Mouse (Mus musculus) CH12.LX (cell line): ENCODE data around the gene Rab29.

Experiments
- CTCF ChIP-seq, 2 experiments: IDR thresholded peaks in 1 of 2; conservative IDR thresholded peaks in 1 of 2; 2 replicates each; pipeline ENCODE4 v1.5.1; 2011 to 2012; ENCODE audit warnings: low read depth in 2 of 2, low read length in 2 of 2, improper control_type of control experiment in 1 of 2, inconsistent platforms in 1 of 2, mild to moderate bottlenecking in 1 of 2, moderate library complexity in 1 of 2
- ELF1 ChIP-seq: IDR thresholded peaks from 2 replicates; pipeline ENCODE4 v1.6.1; 2014; ENCODE audit warnings: low read depth, mild to moderate bottlenecking, inconsistent platforms, low read length, improper control_type of control experiment
- MAZ ChIP-seq: IDR thresholded peaks from 2 replicates; pipeline ENCODE4 v1.6.1; 2012; ENCODE audit warnings: low read depth, mild to moderate bottlenecking, inconsistent platforms, low read length, improper control_type of control experiment, moderate library complexity
- POLR2A ChIP-seq: IDR thresholded peaks from 2 replicates; pipeline ENCODE4 v1.6.1; 2011; ENCODE audit warnings: low read depth, mild to moderate bottlenecking, improper control_type of control experiment, low read length
- POLR2AphosphoS2 ChIP-seq: IDR thresholded peaks from 2 replicates; pipeline ENCODE4 v1.6.1; 2011; ENCODE audit warnings: low read depth, low read length, improper control_type of control experiment
- RAD21 ChIP-seq: IDR thresholded peaks from 2 replicates; pipeline ENCODE4 v1.6.1; 2011; ENCODE audit warnings: low read depth, mild to moderate bottlenecking, low read length, improper control_type of control experiment, moderate library complexity
- TBP ChIP-seq: conservative IDR thresholded peaks from 2 replicates; pipeline ENCODE4 v1.6.1; 2011; ENCODE audit warnings: low read depth, low read length, improper control_type of control experiment
- USF1 ChIP-seq: IDR thresholded peaks from 2 replicates; pipeline ENCODE4 v1.6.1; 2014; ENCODE audit warnings: low read depth, mild to moderate bottlenecking, inconsistent platforms, low read length, improper control_type of control experiment
- ZKSCAN1 ChIP-seq: IDR thresholded peaks from 2 replicates; pipeline ENCODE4 v1.6.1; 2012; ENCODE audit warnings: low read depth, inconsistent platforms, low read length, improper control_type of control experiment, borderline replicate concordance
- ZMIZ1 ChIP-seq: IDR thresholded peaks from 2 replicates; pipeline ENCODE4 v1.6.1; 2012; ENCODE audit warnings: low read depth, mild to moderate bottlenecking, inconsistent platforms, low read length, improper control_type of control experiment

GRCm38 (mm10) chr1:131823563-131823962 is 43.5 kb upstream of the Rab29 start:
- no peak for TF ChIP-seq POLR2A
- TF ChIP-seq ZKSCAN1 = no peak
- TF ChIP-seq USF1 = no peak
- no peak for TF ChIP-seq CTCF (conservative IDR thresholded peaks at IDR 0.05 in 1 of 2, IDR thresholded peaks at IDR 0.05 in 1 of 2; ENCODE audit: low read depth in 2 of 2, low read length in 2 of 2)
- no peak for TF ChIP-seq ELF1
- no peak for TF ChIP-seq ZMIZ1
- no peak for TF ChIP-seq RAD21
- no peak for TF ChIP-seq POLR2AphosphoS2
- no peak for TF ChIP-seq TBP
- TF ChIP-seq MAZ = no peak
